Mouse (Mus musculus) granulocyte monocyte progenitor cell, adult 5-6 weeks (primary cell): ENCODE results near the gene Marveld3. TPM values are rescaled to one million over a fixed set of nuclear protein-coding genes. Genes with fewer than 3 reads are reported as not detected.
A peak's percentile ranks its signal among the peaks of the same experiment; 100 is the strongest.

Source experiments
- ATAC-seq: replicated peaks from 2 replicates; pipeline ENCODE4 v1.8.0; 2016; ENCODE audit warnings: mild to moderate bottlenecking, moderate TSS enrichment, inconsistent platforms; ENCODE audit not compliant: poor library complexity, severe bottlenecking
- total RNA-seq, 2 experiments: library from RNA; stranded (forward) in 1 of 2; stranded (reverse) in 1 of 2; fragments of 200-712, 200-1000 nt in 1 of 2; fragments of >200 nt in 1 of 2; fragmentation: Nextera tagmentation in 1 of 2; gene quantifications; 2 replicates each; pipeline ENCODE4 v1.2.3; 2014 to 2017

Marveld3 gene
- total RNA-seq, 2 experiments from 2014 or later, result not detected

- no peak for ATAC-seq
These were observed 6.8 kb upstream of the Marveld3 start for GRCm38 (mm10) chr8:109968837-109969236.

- no peak for ATAC-seq
These were observed 2.1 kb upstream of the Marveld3 start for GRCm38 (mm10) chr8:109964106-109964505.

GRCm38 (mm10) chr8:109963421-109963820 is 1.4 kb upstream of the Marveld3 start:
- no peak for ATAC-seq

GRCm38 (mm10) chr8:109962896-109963295 is 893 bp upstream of the Marveld3 start:
- ATAC-seq, result no peak

- ATAC-seq, result no peak
These were observed 2.9 kb downstream of the Marveld3 start for GRCm38 (mm10) chr8:109959112-109959511.

GRCm38 (mm10) chr8:109958036-109958655 is 3.9 kb downstream of the Marveld3 start:
- no peak for ATAC-seq

GRCm38 (mm10) chr8:109957167-109958028 is 4.6 kb downstream of the Marveld3 start:
- peak; percentile 54 for ATAC-seq

GRCm38 (mm10) chr8:109954486-109954948 is 7.5 kb downstream of the Marveld3 start:
- ATAC-seq, result no peak

GRCm38 (mm10) chr8:109952171-109952570 is 9.8 kb downstream of the Marveld3 start:
- ATAC-seq, result no peak

GRCm38 (mm10) chr8:109948285-109948564 is 13.8 kb downstream of the Marveld3 start:
- peak; percentile 42; the same call in 1 of the 2 replicates for ATAC-seq

GRCm38 (mm10) chr8:109947447-109948284 is 14.3 kb downstream of the Marveld3 start:
- peak; percentile 81 for ATAC-seq

- ATAC-seq, result no peak
These were observed 15.7 kb downstream of the Marveld3 start for GRCm38 (mm10) chr8:109946272-109946671.

- no peak for ATAC-seq
These were observed 16.3 kb downstream of the Marveld3 start for GRCm38 (mm10) chr8:109945694-109946093.

- no peak for ATAC-seq
These were observed 16.8 kb downstream of the Marveld3 start for GRCm38 (mm10) chr8:109945153-109945632.

- ATAC-seq, result no peak
These were observed 20.2 kb downstream of the Marveld3 start for GRCm38 (mm10) chr8:109941606-109942360.

- ATAC-seq, result no peak
These were observed 41.3 kb downstream of the Marveld3 start for GRCm38 (mm10) chr8:109920406-109921390.

- ATAC-seq, result peak; percentile 96
These were observed 44.7 kb downstream of the Marveld3 start for GRCm38 (mm10) chr8:109917277-109917676.

GRCm38 (mm10) chr8:109907376-109907775 is 54.6 kb downstream of the Marveld3 start:
- ATAC-seq, result no peak

GRCm38 (mm10) chr8:109906907-109907306 is 55.1 kb downstream of the Marveld3 start:
- no peak for ATAC-seq
